Mouse (Mus musculus) heart, embryonic 14.5 days (tissue): Measurements from ENCODE around the gene Rin1. TPM values are rescaled to one million over a fixed set of nuclear protein-coding genes. Genes with fewer than 3 reads are reported as not detected.

Source experiments
- ATAC-seq: fragments of 200-750 bp; cut with Nextera tagmentation; 2 replicates; pipeline ENCODE4 v1.8.0; 2017; ENCODE audit warnings: low read depth, moderate TSS enrichment; ENCODE audit not compliant: insufficient number of reproducible peaks, insufficient read depth, low FRiP score
- H3K27ac ChIP-seq, 2 experiments: fragments of 200-500 bp in 1 of 2; fragments of 300-500 bp in 1 of 2; sonication (generic) in 1 of 2; replicated peaks in 1 of 2; 2 replicates each; pipeline ENCODE4 v1.5.1; 2012 to 2014; ENCODE audit warnings: low read depth in 2 of 2, low read length in 2 of 2, control low read depth in 1 of 2, mild to moderate bottlenecking in 1 of 2, mixed read lengths in 1 of 2; ENCODE audit not compliant: control insufficient read depth in 1 of 2, insufficient read depth in 1 of 2
- H3K27me3 ChIP-seq: fragments of 300-500 bp; sonication (generic); 2 replicates; pipeline ENCODE4 v1.6.1; 2014; ENCODE audit warnings: mild to moderate bottlenecking, low read length, control low read depth; ENCODE audit not compliant: control insufficient read depth, insufficient read depth
- H3K36me3 ChIP-seq: fragments of 300-500 bp; sonication (generic); 2 replicates; pipeline ENCODE4 v1.6.1; 2014; ENCODE audit warnings: mild to moderate bottlenecking, control low read depth, low read length, mixed read lengths; ENCODE audit not compliant: control insufficient read depth, insufficient read depth
- H3K4me1 ChIP-seq, 2 experiments: fragments of 200-500 bp in 1 of 2; fragments of 300-500 bp in 1 of 2; sonication (generic) in 1 of 2; 2 replicates each; pipeline ENCODE4 v1.6.1; 2012 to 2014; ENCODE audit warnings: low read length in 2 of 2, control low read depth in 1 of 2, mixed read lengths in 1 of 2; ENCODE audit not compliant: control insufficient read depth in 2 of 2, insufficient read depth in 2 of 2
- H3K4me2 ChIP-seq: fragments of 300-500 bp; sonication (generic); 2 replicates; pipeline ENCODE4 v1.6.1; 2014; ENCODE audit warnings: mild to moderate bottlenecking, low read length
- H3K4me3 ChIP-seq, 2 experiments: fragments of 200-500 bp in 1 of 2; fragments of 300-500 bp in 1 of 2; sonication (generic) in 1 of 2; 2 replicates each; pipeline ENCODE4 v1.5.1; 2012 to 2014; ENCODE audit warnings: low read length in 2 of 2, mild to moderate bottlenecking in 2 of 2, control low read depth in 1 of 2, low read depth in 1 of 2, moderate library complexity in 1 of 2; ENCODE audit not compliant: control insufficient read depth in 1 of 2, insufficient read depth in 1 of 2
- H3K9ac ChIP-seq: fragments of 300-500 bp; sonication (generic); 2 replicates; pipeline ENCODE4 v1.6.1; 2014; ENCODE audit warnings: mild to moderate bottlenecking, low read length
- H3K9me3 ChIP-seq: fragments of 300-500 bp; sonication (generic); 2 replicates; pipeline ENCODE4 v1.6.1; 2016; ENCODE audit warnings: low read length, control low read depth; ENCODE audit not compliant: control insufficient read depth
- WGBS: fragments of 180-500 bp; shearing (Covaris S2); extraction: QIAGEN DNeasy Blood & Tissue Kit; methylation state at CpG from one replicate; pipeline ENCODE4 v1.1.7; 2014; 5-methylcytosine and 5-hydroxymethylcytosine counted together
- polyA plus RNA-seq: library from polyadenylated mRNA; unstranded; fragments of >200 nt; fragmentation: Nextera tagmentation; extraction: Ambion mirVana; gene quantifications from 2 replicates; pipeline ENCODE4 v1.2.1, GENCODE M21; 2014

Gene Rin1
- polyA plus RNA-seq, 1 experiment from 2014 or later, result 1.9 TPM

DNA sequence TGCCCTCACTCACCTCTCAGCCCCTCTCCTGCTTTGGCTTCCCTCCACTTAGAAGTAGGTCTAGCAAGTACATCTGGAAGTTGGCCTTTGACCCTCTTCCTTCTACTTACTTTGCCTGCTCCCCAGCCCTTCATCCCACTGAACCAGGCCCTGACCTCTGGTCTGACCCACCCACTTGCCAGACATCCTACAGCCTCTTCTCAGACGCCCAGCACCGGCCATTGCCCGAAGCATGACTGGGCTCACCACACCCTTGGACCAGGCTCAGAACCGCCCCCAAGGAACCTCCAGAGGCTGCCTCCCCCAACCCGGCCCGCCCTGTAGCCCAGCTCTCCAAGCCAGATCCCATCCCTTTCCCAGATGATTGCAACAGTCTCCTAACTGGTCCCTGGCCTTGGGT lies 12.2 kb downstream of the Rin1 start:
- WGBS, result 80% methylated on average over 6 of the region's 6 CpGs

DNA sequence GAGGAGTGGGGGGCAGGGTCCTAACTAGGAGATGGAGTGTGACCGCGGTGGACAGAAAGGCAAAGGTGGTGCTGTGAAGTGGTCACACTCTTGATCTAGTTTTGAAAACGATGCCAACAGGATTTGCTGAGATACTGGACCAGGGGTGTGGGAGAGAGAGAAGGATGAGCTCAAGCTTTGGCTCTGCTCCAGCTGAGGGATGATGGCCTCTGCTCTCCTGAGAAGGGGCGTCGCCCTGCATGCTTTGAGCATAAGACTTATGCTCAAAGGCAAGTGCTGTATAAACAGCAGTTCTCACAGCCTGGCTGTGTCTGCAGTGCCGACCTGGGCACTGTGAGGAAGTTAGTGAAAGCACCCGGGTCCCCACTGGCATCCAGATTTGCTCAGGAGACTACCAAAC lies 14.8 kb downstream of the Rin1 start:
- 41% methylated on average over 7 of the region's 7 CpGs for WGBS
- Histone ChIP-seq H3K4me2 (no peak overlapping the region), H3K27ac (no peak overlapping the region), H3K27me3 (peaks cover 6% of the 10 kb centered on the region; the same call in 1 of the 2 replicates), H3K36me3 (no peaks in the 10 kb centered on the region), H3K9ac (no peak overlapping the region), H3K4me3 (no peak overlapping the region), H3K4me1 (peaks cover 28 to 29% of the 10 kb centered on the region in 2 experiments), H3K9me3 (no peaks in the 10 kb centered on the region)
- no peak for ATAC-seq

More for the DNA sequence above, 12.2 kb downstream of the Rin1 start:
- H3K27ac ChIP-seq, result no peak overlapping the region
- H3K27me3 ChIP-seq, result no peaks in the 10 kb centered on the region
- H3K4me2 ChIP-seq, result no peak overlapping the region
- H3K4me1 ChIP-seq, result peaks cover 32% of the 10 kb centered on the region in 2 experiments
- no peaks in the 10 kb centered on the region for H3K36me3 ChIP-seq
- no peaks in the 10 kb centered on the region for H3K9me3 ChIP-seq
- ATAC-seq, result no peak
- H3K9ac ChIP-seq, result no peak overlapping the region
- no peak overlapping the region for H3K4me3 ChIP-seq

DNA sequence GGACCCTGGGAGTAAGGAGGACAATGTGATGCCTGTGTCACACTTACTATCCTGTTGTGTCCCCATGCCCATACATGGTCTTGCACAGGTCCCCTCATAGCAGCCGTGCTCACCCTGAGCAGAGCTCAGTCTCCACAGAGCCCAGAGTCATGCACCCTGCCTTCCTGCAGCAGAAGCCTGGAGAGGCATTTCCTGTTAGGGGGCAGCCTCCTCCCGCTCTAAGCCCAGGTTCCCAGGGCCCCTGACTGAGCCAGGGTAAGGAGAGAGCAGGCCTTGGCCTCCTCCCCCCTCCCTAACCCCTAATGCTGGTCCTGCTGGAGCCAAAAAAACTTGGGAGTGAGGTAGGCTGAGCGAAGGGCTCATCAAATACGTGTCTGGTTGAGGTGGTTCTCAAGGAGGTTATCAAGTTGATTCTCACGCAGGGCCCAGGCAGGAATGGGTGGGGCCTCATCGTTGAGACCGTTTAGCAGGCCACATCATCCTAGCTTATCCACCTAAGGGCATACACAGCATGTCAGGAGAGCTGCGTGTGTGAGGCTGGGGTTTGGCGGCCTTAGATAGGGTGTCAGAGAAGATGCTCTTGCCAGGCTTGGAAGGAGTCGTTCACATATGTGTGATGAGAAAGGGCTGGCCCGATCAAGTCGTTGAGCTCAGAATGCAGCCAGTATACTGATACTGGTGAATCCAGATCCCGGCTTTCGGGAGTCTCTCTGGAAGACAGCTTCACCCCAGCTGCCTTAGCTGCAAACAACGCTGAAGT lies 16.9 kb downstream of the Rin1 start:
- no peaks in the 10 kb centered on the region for H3K36me3 ChIP-seq
- 4% methylated on average over 15 of the region's 15 CpGs for WGBS
- ATAC-seq, result 0 out of 2 replicates have a peak, but pooled peaks have one; percentile 13
- H3K27me3 ChIP-seq, result peaks cover 6% of the 10 kb centered on the region; the same call in 1 of the 2 replicates
- H3K27ac ChIP-seq, result peak overlapping the region; percentile 14 to 79
- peak overlapping the region; percentile 80 for H3K9ac ChIP-seq
- peaks cover 25 to 31% of the 10 kb centered on the region in 2 experiments for H3K4me1 ChIP-seq
- no peaks in the 10 kb centered on the region for H3K9me3 ChIP-seq
- H3K4me3 ChIP-seq, result peak overlapping the region; percentile 13 to 54; a peak in 3 of 4 replicates
- peak overlapping the region; percentile 96 for H3K4me2 ChIP-seq

DNA sequence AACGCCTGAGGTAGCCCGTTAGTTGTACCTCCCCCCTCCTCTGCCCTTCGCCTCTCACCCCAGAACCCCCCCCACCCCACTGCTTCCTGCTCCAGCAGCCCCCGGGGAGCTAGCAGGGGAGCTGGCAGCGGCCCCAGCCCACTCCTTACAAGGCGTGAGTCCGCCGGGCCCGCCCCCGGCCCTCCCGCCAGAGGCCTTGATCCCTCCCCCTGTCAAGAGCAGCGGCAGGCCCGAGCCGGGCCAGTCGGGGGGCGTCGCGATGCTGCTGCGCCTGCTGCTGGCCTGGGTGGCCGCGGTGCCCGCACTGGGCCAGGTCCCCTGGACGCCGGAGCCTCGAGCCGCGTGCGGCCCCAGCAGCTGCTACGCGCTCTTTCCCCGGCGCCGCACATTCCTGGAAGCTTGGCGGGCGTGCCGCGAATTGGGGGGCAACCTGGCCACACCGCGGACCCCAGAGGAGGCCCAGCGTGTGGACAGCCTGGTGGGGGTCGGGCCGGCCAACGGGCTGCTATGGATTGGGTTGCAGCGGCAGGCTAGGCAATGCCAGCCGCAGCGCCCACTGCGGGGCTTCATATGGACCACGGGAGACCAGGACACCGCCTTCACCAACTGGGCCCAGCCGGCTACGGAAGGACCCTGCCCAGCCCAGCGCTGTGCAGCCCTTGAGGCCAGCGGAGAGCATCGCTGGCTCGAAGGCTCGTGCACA lies 17.7 kb downstream of the Rin1 start, which contains the start of gene Cd248:
Gene Cd248 (plus strand): TSS at position 212 of the 703 bp plus-strand sequence.
- ATAC-seq, result peak; percentile 77
- peak within 1 kb of the TSS; percentile 96 for H3K4me2 ChIP-seq
- H3K4me1 ChIP-seq, result peaks cover 28 to 37% of the 10 kb centered on the region in 2 experiments
- WGBS, result 1% methylated on average over 54 of the region's 56 CpGs
- peak within 1 kb of the TSS; percentile 80 for H3K9ac ChIP-seq
- peaks cover 6% of the 10 kb centered on the region; the same call in 1 of the 2 replicates for H3K27me3 ChIP-seq
- peak within 1 kb of the TSS; percentile 54 for H3K4me3 ChIP-seq
- H3K27ac ChIP-seq, result peak within 1 kb of the TSS; percentile 14 to 79
- no peaks in the 10 kb centered on the region for H3K9me3 ChIP-seq
- no peaks in the 10 kb centered on the region for H3K36me3 ChIP-seq

DNA sequence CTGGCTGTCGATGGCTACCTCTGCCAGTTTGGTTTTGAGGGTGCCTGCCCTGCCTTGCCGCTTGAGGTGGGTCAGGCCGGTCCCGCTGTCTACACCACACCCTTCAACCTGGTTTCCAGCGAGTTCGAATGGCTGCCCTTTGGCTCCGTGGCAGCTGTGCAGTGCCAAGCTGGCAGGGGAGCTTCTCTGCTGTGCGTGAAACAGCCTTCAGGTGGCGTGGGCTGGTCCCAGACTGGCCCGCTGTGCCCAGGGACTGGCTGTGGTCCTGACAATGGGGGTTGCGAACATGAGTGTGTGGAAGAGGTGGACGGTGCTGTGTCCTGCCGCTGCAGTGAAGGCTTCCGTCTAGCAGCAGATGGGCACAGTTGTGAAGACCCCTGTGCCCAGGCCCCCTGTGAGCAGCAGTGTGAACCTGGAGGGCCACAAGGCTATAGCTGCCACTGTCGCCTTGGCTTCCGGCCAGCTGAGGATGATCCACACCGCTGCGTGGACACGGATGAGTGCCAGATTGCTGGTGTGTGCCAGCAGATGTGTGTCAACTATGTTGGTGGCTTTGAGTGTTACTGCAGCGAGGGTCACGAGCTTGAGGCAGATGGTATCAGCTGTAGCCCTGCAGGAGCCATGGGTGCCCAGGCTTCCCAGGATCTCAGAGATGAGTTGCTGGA lies 18.4 kb downstream of the Rin1 start:
- H3K4me2 ChIP-seq, result peak overlapping the region; percentile 96
- H3K4me3 ChIP-seq, result peak overlapping the region; percentile 54
- ATAC-seq, result no peak
- peak overlapping the region in 1 of 2 experiments; percentile 79; a peak in 1 of 4 replicates for H3K27ac ChIP-seq
- H3K36me3 ChIP-seq, result no peaks in the 10 kb centered on the region
- H3K9me3 ChIP-seq, result no peaks in the 10 kb centered on the region
- H3K9ac ChIP-seq, result peak overlapping the region; percentile 80
- WGBS, result 42% methylated on average over 21 of the region's 21 CpGs
- H3K27me3 ChIP-seq, result peaks cover 6% of the 10 kb centered on the region
- H3K4me1 ChIP-seq, result peaks cover 28 to 37% of the 10 kb centered on the region in 2 experiments

DNA sequence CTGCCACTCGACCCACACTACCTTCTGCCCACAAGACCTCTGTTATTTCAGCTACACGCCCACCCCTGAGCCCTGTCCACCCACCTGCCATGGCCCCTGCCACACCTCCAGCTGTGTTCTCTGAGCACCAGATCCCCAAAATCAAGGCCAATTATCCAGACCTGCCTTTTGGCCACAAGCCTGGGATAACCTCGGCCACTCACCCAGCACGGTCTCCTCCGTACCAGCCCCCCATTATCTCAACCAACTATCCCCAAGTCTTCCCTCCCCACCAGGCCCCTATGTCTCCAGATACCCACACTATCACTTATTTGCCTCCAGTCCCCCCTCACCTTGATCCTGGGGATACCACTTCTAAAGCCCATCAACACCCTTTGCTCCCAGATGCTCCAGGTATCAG lies 19.2 kb downstream of the Rin1 start:
- no peaks in the 10 kb centered on the region for H3K36me3 ChIP-seq
- no peak overlapping the region for H3K27ac ChIP-seq
- peak overlapping the region; percentile 96; the same call in 1 of the 2 replicates for H3K4me2 ChIP-seq
- peaks cover 12% of the 10 kb centered on the region for H3K27me3 ChIP-seq
- H3K4me1 ChIP-seq, result peaks cover 28 to 37% of the 10 kb centered on the region in 2 experiments
- no peak for ATAC-seq
- H3K9me3 ChIP-seq, result no peaks in the 10 kb centered on the region
- H3K4me3 ChIP-seq, result no peak overlapping the region
- no peak overlapping the region for H3K9ac ChIP-seq
- 80% methylated on average over 5 of the region's 5 CpGs for WGBS

DNA sequence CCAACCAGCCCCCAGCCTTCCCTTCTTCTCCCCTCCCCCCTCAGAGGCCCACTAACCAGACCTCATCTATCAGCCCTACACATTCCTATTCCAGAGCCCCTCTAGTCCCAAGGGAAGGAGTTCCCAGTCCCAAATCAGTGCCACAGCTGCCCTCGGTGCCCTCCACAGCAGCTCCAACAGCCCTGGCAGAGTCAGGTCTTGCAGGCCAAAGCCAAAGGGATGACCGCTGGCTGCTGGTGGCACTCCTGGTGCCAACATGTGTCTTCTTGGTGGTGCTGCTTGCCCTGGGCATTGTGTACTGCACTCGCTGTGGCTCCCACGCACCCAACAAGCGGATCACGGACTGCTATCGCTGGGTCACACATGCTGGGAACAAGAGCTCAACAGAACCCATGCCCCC lies 19.7 kb downstream of the Rin1 start:
- Histone ChIP-seq H3K4me3 (no peak overlapping the region), H3K27me3 (peaks cover 12% of the 10 kb centered on the region), H3K27ac (no peak overlapping the region), H3K36me3 (no peaks in the 10 kb centered on the region), H3K9me3 (no peaks in the 10 kb centered on the region), H3K9ac (no peak overlapping the region), H3K4me1 (peaks cover 28 to 37% of the 10 kb centered on the region in 2 experiments), H3K4me2 (peak overlapping the region; percentile 11; the same call in 1 of the 2 replicates)
- WGBS, result 77% methylated on average over 7 of the region's 7 CpGs
- no peak for ATAC-seq
